Mouse (Mus musculus) myocyte (in vitro differentiated cells): ENCODE data around the gene Tnfsf8. TPM values are rescaled to one million over a fixed set of nuclear protein-coding genes. Genes with fewer than 3 reads are reported as not detected.
A peak's percentile ranks its signal among the peaks of the same experiment; 100 is the strongest.

Source experiments
- H3K27me3 ChIP-seq: one replicate; pipeline ENCODE4 v1.6.1; 2011; ENCODE audit not compliant: control insufficient read depth, insufficient read depth, insufficient read length
- H3K36me3 ChIP-seq: one replicate; pipeline ENCODE4 v1.6.1; 2011; ENCODE audit not compliant: control insufficient read depth, insufficient read depth
- H3K4me2 ChIP-seq: one replicate; pipeline ENCODE4 v1.6.1; 2011; ENCODE audit warnings: low read depth, control low read depth
- H3K4me3 ChIP-seq: one replicate; pipeline ENCODE4 v1.5.1; 2011; ENCODE audit warnings: mild to moderate bottlenecking, control low read depth, moderate library complexity
- H3K79me2 ChIP-seq: one replicate; pipeline ENCODE4 v1.6.1; 2011; ENCODE audit not compliant: control insufficient read depth, insufficient read depth
- H3ac ChIP-seq: one replicate; pipeline ENCODE4 v1.6.1; 2011; ENCODE audit not compliant: control insufficient read depth, insufficient read length
- CEBPB ChIP-seq: IDR thresholded peaks from 2 replicates; pipeline ENCODE4 v1.6.1; 2011; ENCODE audit warnings: mild to moderate bottlenecking, moderate library complexity; ENCODE audit not compliant: poor library complexity, insufficient read depth, severe bottlenecking
- E2F4 ChIP-seq: IDR thresholded peaks from one replicate; pipeline ENCODE4 v1.6.1; 2011; ENCODE audit warnings: mild to moderate bottlenecking, control low read depth, moderate library complexity; ENCODE audit not compliant: insufficient read depth
- MAX ChIP-seq: IDR thresholded peaks from one replicate; pipeline ENCODE4 v1.6.1; 2011; ENCODE audit warnings: low read depth, mild to moderate bottlenecking, control low read depth
- MYOD1 ChIP-seq, 3 experiments: IDR thresholded peaks; one replicate each; pipeline ENCODE4 v1.6.1; 2011; ENCODE audit warnings: control low read depth in 2 of 3, low read depth in 2 of 3, mild to moderate bottlenecking in 2 of 3, moderate library complexity in 1 of 3; ENCODE audit not compliant: insufficient read length in 2 of 3, control insufficient read depth in 1 of 3
- MYOG ChIP-seq, 3 experiments: IDR thresholded peaks; one replicate each; pipeline ENCODE4 v1.6.1; 2011; ENCODE audit warnings: control low read depth in 2 of 3, low read depth in 2 of 3, mild to moderate bottlenecking in 2 of 3; ENCODE audit not compliant: insufficient read length in 2 of 3, control insufficient read depth in 1 of 3, insufficient read depth in 1 of 3
- POLR2A ChIP-seq: IDR thresholded peaks from one replicate; pipeline ENCODE4 v1.6.1; 2011; ENCODE audit warnings: low read depth, mild to moderate bottlenecking, control low read depth, moderate library complexity; ENCODE audit not compliant: insufficient read length
- POLR2AphosphoS2 ChIP-seq: IDR thresholded peaks from one replicate; pipeline ENCODE4 v1.6.1; 2011; ENCODE audit warnings: low read depth, control low read depth; ENCODE audit not compliant: insufficient read length
- REST ChIP-seq: IDR thresholded peaks from one replicate; pipeline ENCODE4 v1.6.1; 2011; ENCODE audit warnings: mild to moderate bottlenecking, control low read depth, moderate library complexity; ENCODE audit not compliant: insufficient read depth, insufficient read length
- SRF ChIP-seq: IDR thresholded peaks from one replicate; pipeline ENCODE4 v1.6.1; 2011; ENCODE audit warnings: low read depth; ENCODE audit not compliant: control insufficient read depth, insufficient read length
- TCF12 ChIP-seq: IDR thresholded peaks from one replicate; pipeline ENCODE4 v1.6.1; 2011; ENCODE audit warnings: mild to moderate bottlenecking, control low read depth; ENCODE audit not compliant: poor library complexity, insufficient read depth, severe bottlenecking
- TCF3 ChIP-seq: IDR thresholded peaks from one replicate; pipeline ENCODE4 v1.6.1; 2011; ENCODE audit warnings: low read depth, control low read depth; ENCODE audit not compliant: insufficient read length
- USF1 ChIP-seq: IDR thresholded peaks from one replicate; pipeline ENCODE4 v1.6.1; 2011; ENCODE audit warnings: low read depth, mild to moderate bottlenecking, control low read depth, moderate library complexity
- polyA plus RNA-seq: library from polyadenylated mRNA; unstranded; fragments of >200 nt; fragmentation: generic; extraction: Trizol; gene quantifications from one replicate; pipeline ENCODE4 v1.2.1, GENCODE M21; 2012; ENCODE audit warnings: missing spikeins

Gene Tnfsf8
- 0.02 TPM for polyA plus RNA-seq

DNA sequence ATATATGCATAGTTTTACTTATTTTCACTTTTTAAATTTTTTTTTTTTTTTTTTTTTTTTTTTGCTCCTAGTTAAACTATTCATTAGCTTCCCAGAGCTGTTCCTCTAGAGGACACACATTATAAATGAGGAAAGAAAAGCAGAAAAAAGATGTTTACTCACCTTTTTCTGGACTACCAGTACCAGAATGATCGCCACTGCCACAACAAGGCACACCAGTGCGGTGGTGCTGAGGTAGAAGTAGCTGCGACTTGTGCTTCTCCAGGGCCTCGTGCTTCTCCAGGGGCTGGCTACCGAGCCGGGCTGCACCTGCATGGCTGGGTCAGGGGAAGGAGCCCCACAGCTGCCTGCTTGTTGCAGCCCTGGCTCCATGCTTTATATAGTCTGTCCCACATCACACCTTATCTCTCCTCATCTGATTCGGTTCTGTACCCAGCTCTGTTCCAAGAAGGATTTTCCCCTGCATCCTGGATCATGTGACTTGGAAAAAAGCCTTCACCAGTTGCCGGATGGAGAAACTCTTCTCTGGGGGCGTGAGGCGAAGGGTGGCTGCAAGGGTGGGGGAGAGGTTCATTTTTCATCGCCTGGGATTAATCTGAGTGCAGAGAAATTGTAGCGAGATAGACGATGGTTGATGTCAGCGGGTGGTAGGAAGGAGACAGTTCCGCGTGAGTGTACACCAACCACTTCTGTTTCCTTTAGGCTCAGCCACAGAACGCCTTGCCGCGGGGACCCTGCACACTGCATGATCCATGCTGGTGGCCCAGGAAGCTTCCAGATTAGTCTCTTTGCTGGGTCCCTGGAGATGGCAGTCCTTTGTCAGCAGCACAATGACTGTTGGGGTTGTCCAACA lies at the start of gene Tnfsf8:
Tnfsf8 (minus strand) TSS at position 660 of the 853 bp plus-strand sequence.
- Histone ChIP-seq H3K36me3 (no peaks in the 10 kb centered on the region), H3ac (no peak within 1 kb of the TSS), H3K4me3 (no peak within 1 kb of the TSS), H3K27me3 (no peaks in the 10 kb centered on the region), H3K79me2 (no peaks in the 10 kb centered on the region), H3K4me2 (peak within 1 kb of the TSS; percentile 68)
- TF ChIP-seq TCF12 (no peak), TCF3 (no peak), MYOD1 (IDR thresholded peaks at IDR 0.05; ENCODE audit: control insufficient read depth in 1 of 3, insufficient read length in 2 of 3, low read depth in 2 of 3) (no peak), SRF (no peak), REST (no peak), E2F4 (no peak), MAX (no peak), CEBPB (no peak), POLR2A (no peak), USF1 (no peak), POLR2AphosphoS2 (no peak), MYOG (IDR thresholded peaks at IDR 0.05; ENCODE audit: control insufficient read depth in 1 of 3, insufficient read depth in 1 of 3, insufficient read length in 2 of 3, low read depth in 2 of 3) (no peak)

GRCm38 (mm10) chr4:63908511-63908910 lies 47.4 kb upstream of the Tnfsf8 start:
- Histone ChIP-seq H3K27me3 (no peaks in the 10 kb centered on the region), H3ac (no peak overlapping the region), H3K4me3 (no peak overlapping the region), H3K4me2 (no peak overlapping the region), H3K79me2 (no peaks in the 10 kb centered on the region), H3K36me3 (no peaks in the 10 kb centered on the region)
- no peak for TF ChIP-seq MYOD1 (IDR thresholded peaks at IDR 0.05; ENCODE audit: control insufficient read depth in 1 of 3, insufficient read length in 2 of 3, low read depth in 2 of 3)
- TF ChIP-seq POLR2AphosphoS2: no peak
- no peak for TF ChIP-seq SRF
- no peak for TF ChIP-seq E2F4
- no peak for TF ChIP-seq TCF12
- TF ChIP-seq USF1: no peak
- TF ChIP-seq MYOG (IDR thresholded peaks at IDR 0.05; ENCODE audit: control insufficient read depth in 1 of 3, insufficient read depth in 1 of 3, insufficient read length in 2 of 3, low read depth in 2 of 3): no peak
- no peak for TF ChIP-seq POLR2A
- no peak for TF ChIP-seq CEBPB
- no peak for TF ChIP-seq MAX
- TF ChIP-seq TCF3: no peak
- no peak for TF ChIP-seq REST

- Histone ChIP-seq H3K4me3 (no peak overlapping the region), H3K36me3 (no peaks in the 10 kb centered on the region), H3K27me3 (no peaks in the 10 kb centered on the region), H3K79me2 (no peaks in the 10 kb centered on the region), H3K4me2 (no peak overlapping the region), H3ac (no peak overlapping the region)
- TF ChIP-seq CEBPB (no peak), TCF3 (no peak), POLR2AphosphoS2 (no peak), POLR2A (no peak), REST (no peak), E2F4 (no peak)
Observed at GRCm38 (mm10) chr4:63907473-63907872, 46.3 kb upstream of the Tnfsf8 start.

GRCm38 (mm10) chr4:63906050-63906449 lies 44.9 kb upstream of the Tnfsf8 start:
- Histone ChIP-seq H3K79me2 (no peaks in the 10 kb centered on the region), H3K36me3 (no peaks in the 10 kb centered on the region), H3K4me3 (no peak overlapping the region), H3K4me2 (no peak overlapping the region), H3ac (no peak overlapping the region), H3K27me3 (no peaks in the 10 kb centered on the region)
- TF ChIP-seq CEBPB (no peak), MYOG (IDR thresholded peaks at IDR 0.05; ENCODE audit: control insufficient read depth in 1 of 3, insufficient read depth in 1 of 3, insufficient read length in 2 of 3, low read depth in 2 of 3) (no peak), POLR2AphosphoS2 (no peak), POLR2A (no peak), SRF (no peak), MAX (no peak), E2F4 (no peak), MYOD1 (IDR thresholded peaks at IDR 0.05; ENCODE audit: control insufficient read depth in 1 of 3, insufficient read length in 2 of 3, low read depth in 2 of 3) (no peak), REST (no peak)

- Histone ChIP-seq H3K4me2 (no peak overlapping the region), H3K79me2 (no peaks in the 10 kb centered on the region), H3ac (no peak overlapping the region), H3K36me3 (no peaks in the 10 kb centered on the region), H3K4me3 (no peak overlapping the region), H3K27me3 (no peaks in the 10 kb centered on the region)
- TF ChIP-seq SRF (no peak), MYOG (IDR thresholded peaks at IDR 0.05; ENCODE audit: control insufficient read depth in 1 of 3, insufficient read depth in 1 of 3, insufficient read length in 2 of 3, low read depth in 2 of 3) (no peak), USF1 (no peak), POLR2AphosphoS2 (no peak), MYOD1 (IDR thresholded peaks at IDR 0.05; ENCODE audit: control insufficient read depth in 1 of 3, insufficient read length in 2 of 3, low read depth in 2 of 3) (no peak), REST (no peak), E2F4 (no peak), TCF3 (no peak), TCF12 (no peak), MAX (no peak), CEBPB (no peak), POLR2A (no peak)
Observed at GRCm38 (mm10) chr4:63899081-63899523, 38.0 kb upstream of the Tnfsf8 start.
